Mouse (Mus musculus) embryonic fibroblast, embryonic 13.5 days (primary cell): ENCODE measurements at regions not wholly inside any gene's neighbourhood (a gene's known extent, or its start where the extent isn't known, plus 50 kb on each side); places are given as distances from the start of the nearest gene placed in this dataset.

Experiments
- CTCF ChIP-seq: IDR thresholded peaks from 2 replicates; pipeline ENCODE4 v1.5.1; 2011; ENCODE audit warnings: mild to moderate bottlenecking, control low read depth, low read length, moderate library complexity, borderline replicate concordance; ENCODE audit not compliant: insufficient read depth
- POLR2A ChIP-seq: IDR thresholded peaks from 2 replicates; pipeline ENCODE4 v1.6.1; 2011; ENCODE audit warnings: low read depth, mild to moderate bottlenecking, control low read depth, low read length, moderate library complexity

GRCm38 (mm10) chr19:14873986-14874385, 276.1 kb upstream of the Tle4 start:
- no peak for TF ChIP-seq CTCF
- no peak for TF ChIP-seq POLR2A
